In the genomic region with DNA sequence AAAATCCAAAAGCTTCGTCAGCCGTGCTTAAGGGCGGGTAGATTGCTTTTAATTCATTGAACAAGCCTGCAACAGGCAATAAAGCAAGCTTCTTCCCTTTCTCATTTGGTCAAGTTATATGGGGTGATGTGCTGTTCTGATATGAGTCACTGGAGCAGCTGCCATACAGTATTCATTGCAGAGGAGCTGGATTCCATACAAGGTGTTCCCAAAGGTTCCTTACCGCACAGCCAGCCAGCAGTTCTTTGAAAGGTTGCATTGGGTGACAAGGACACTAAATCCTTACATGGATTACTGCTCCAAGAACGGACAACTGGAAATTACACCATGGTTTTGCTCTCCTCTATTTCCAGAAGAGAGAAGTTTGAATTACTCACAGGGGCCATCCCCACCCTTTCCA, we compare ENCODE assay signal across 21 mouse cellular contexts.
DNase-seq lines count a peak whose midpoint lies in the region; ATAC-seq and TF ChIP-seq lines count a peak whose summit lies in the region.
"Had no signal": no experiment of that assay in that cellular context is flagged by ENCODE, and none has a peak within 500 bp of the region (broad histone marks: within the 10 kb centered on the region; RNA-seq: fewer than 3 reads in every experiment).

No protein-coding gene starts in this region.

- H3K4me2 ChIP-seq in liver, postnatal 0 days (ENCODE audit: low read depth, low read length) = no peak overlapping the region
- H3K4me2 ChIP-seq: embryonic facial prominence, embryonic 12.5 days; forebrain, embryonic 13.5 days; heart, embryonic 13.5 days; hindbrain, embryonic 15.5 days had no signal

- WGBS in lung, adult 2 months = 92% methylated on average over 5 of the region's 5 CpGs
- WGBS in liver, postnatal 0 days (ENCODE audit: insufficient replicate concordance) = 84% methylated on average over 5 of the region's 5 CpGs

- no peak overlapping the region for H3K27ac ChIP-seq in liver, postnatal 0 days (ENCODE audit: low read depth)
- H3K27ac ChIP-seq: embryonic facial prominence, embryonic 12.5 days; forebrain, embryonic 13.5 days; heart, embryonic 13.5 days; hindbrain, embryonic 15.5 days had no signal

- H3K4me3 ChIP-seq in lung, adult 2 months (replicated peaks; ENCODE audit: extremely low read depth, low read depth, low read length) = no peak overlapping the region
- no peak overlapping the region for H3K4me3 ChIP-seq in liver, postnatal 0 days (ENCODE audit: low read depth, low read length)
- H3K4me3 ChIP-seq: embryonic facial prominence, embryonic 12.5 days; forebrain, embryonic 13.5 days; heart, embryonic 13.5 days; hindbrain, embryonic 15.5 days had no signal

- no peak for TF ChIP-seq EP300 in liver, postnatal 0 days (IDR thresholded peaks at IDR 0.05; ENCODE audit: low read depth)

- no peak for ATAC-seq in liver, postnatal 0 days
- ATAC-seq: CD4-positive, CD25-positive, alpha-beta regulatory T cell, adult 4 months; forebrain, embryonic 13.5 days; forebrain, postnatal 0 days; intestine, embryonic 16.5 days had no signal

- no peaks in the 10 kb centered on the region for H3K27me3 ChIP-seq in liver, postnatal 0 days (ENCODE audit: insufficient read depth, low read length)
- H3K27me3 ChIP-seq: embryonic facial prominence, embryonic 12.5 days; forebrain, embryonic 13.5 days; heart, embryonic 13.5 days; hindbrain, embryonic 15.5 days had no signal

- H3K4me1 ChIP-seq in lung, adult 2 months (ENCODE audit: control insufficient read depth, insufficient read depth, low read length) = no peaks in the 10 kb centered on the region
- no peaks in the 10 kb centered on the region for H3K4me1 ChIP-seq in liver, postnatal 0 days (ENCODE audit: insufficient read depth)
- H3K4me1 ChIP-seq: embryonic facial prominence, embryonic 12.5 days; forebrain, embryonic 13.5 days; hindbrain, embryonic 15.5 days had no signal

- no peaks in the 10 kb centered on the region for H3K36me3 ChIP-seq in liver, postnatal 0 days (replicated peaks; ENCODE audit: insufficient read depth, low read length)
- H3K36me3 ChIP-seq: embryonic facial prominence, embryonic 12.5 days; G1E; heart, embryonic 13.5 days; hindbrain, embryonic 15.5 days had no signal

- intact Hi-C loops in gastrocnemius, postnatal 36 days (cut with DNase I) = no loop called here

- no peak for TF ChIP-seq CTCF in lung, adult 2 months (IDR thresholded peaks at IDR 0.05; ENCODE audit: insufficient read depth, low read length)
- no peak for TF ChIP-seq CTCF in liver, postnatal 0 days (IDR thresholded peaks at IDR 0.05; ENCODE audit: low read depth)

- no peak for TF ChIP-seq POLR2A in lung, adult 2 months (IDR thresholded peaks at IDR 0.05; ENCODE audit: borderline replicate concordance, extremely low read depth, low read depth, low read length)

- peak; percentile 3 to 29 for DNase-seq in gastrocnemius, adult 8-10 months (ENCODE audit: low spot score in 2 of 2)
- no peak for DNase-seq in gastrocnemius, postnatal 36 days
- DNase-seq in NIH3T3 (ENCODE audit: low read depth) = peak; percentile 57
- peak; percentile 61 for DNase-seq in gastrocnemius, postnatal 25 days
- DNase-seq in skeletal muscle tissue, adult 2 months (ENCODE audit: low read depth, low spot score) = peak; percentile 56
- no peak for DNase-seq in lung, adult 2 months
- DNase-seq in liver, postnatal 0 days = no peak
- DNase-seq: adrenal gland, postnatal 14 days; cerebellum, adult 11-12 months; cerebellum, adult 9-10 months; cerebellum, postnatal 25 days; forebrain, postnatal 0 days; heart, adult 11 months; heart, postnatal 36 days had no signal

- no peaks in the 10 kb centered on the region for H3K9me3 ChIP-seq in liver, postnatal 0 days (ENCODE audit: low read length)
- H3K9me3 ChIP-seq: embryonic facial prominence, embryonic 12.5 days; forebrain, embryonic 13.5 days; G1E; heart, embryonic 13.5 days; hindbrain, embryonic 15.5 days had no signal

- H3K9ac ChIP-seq in liver, postnatal 0 days (replicated peaks) = no peak overlapping the region
- H3K9ac ChIP-seq: embryonic facial prominence, embryonic 12.5 days; forebrain, embryonic 13.5 days; forebrain, postnatal 0 days; heart, embryonic 13.5 days; hindbrain, embryonic 15.5 days had no signal

Comparison
In these comparisons a context has a peak if more than half of its experiments do, and no peak if none do; other contexts are left out.
1. DNase-seq: peak in gastrocnemius, adult 8-10 months (2 of 2), NIH3T3 (single experiment), gastrocnemius, postnatal 25 days (single experiment) and skeletal muscle tissue, adult 2 months (single experiment); none in gastrocnemius, postnatal 36 days (0 of 2), lung, adult 2 months (single experiment) and liver, postnatal 0 days (single experiment).